Mouse (Mus musculus) lung, adult 2 months (tissue): ENCODE data around the gene Gm42906.

Experiments used
- CTCF ChIP-seq: fragments of 200-500 bp; IDR thresholded peaks from 2 replicates; pipeline ENCODE4 v1.5.1; 2011; ENCODE audit warnings: mild to moderate bottlenecking, low read length, control low read depth; ENCODE audit not compliant: insufficient read depth
- POLR2A ChIP-seq: fragments of 200-500 bp; IDR thresholded peaks from 2 replicates; pipeline ENCODE4 v1.6.1; 2011; ENCODE audit warnings: low read depth, mild to moderate bottlenecking, control low read depth, low read length, borderline replicate concordance; ENCODE audit errors: extremely low read depth

GRCm38 (mm10) chr5:151034715-151035512 lies 393.0 kb downstream of the Gm42906 start:
- no peak for TF ChIP-seq CTCF
- no peak for TF ChIP-seq POLR2A
